Mouse (Mus musculus): ENCODE results near the gene Vmn2r75.
"Not testable (repeated sequence)": the region's sequence is repeated elsewhere in the genome, so short reads cannot be mapped to it uniquely, and the experiment has no call there.

The Vmn2r75 gene

DNA sequence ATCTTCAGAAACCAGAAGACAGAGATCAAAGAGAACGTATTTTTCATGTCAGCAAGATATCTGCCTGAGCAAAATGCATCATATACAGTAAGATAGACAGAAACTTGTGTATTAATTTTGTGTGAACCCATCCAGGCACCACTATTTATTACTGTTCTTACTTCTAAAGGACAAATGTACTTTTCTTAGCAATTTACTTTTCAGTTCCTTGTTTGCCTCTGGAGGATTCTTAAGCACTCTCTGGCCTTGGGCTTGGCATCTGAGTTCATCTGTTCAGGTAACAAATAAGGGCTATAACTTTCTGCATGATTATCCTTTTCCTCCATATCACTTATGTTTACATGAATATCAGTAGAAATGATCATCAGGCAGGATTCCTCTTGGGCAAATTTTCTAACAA lies at the start of gene Vmn2r75:
Gene Vmn2r75, minus strand, starts transcription at position 101 of the 400 bp plus-strand sequence.
- CTCF ChIA-PET, POLR2A ChIA-PET: not testable (repeated sequence)

DNA sequence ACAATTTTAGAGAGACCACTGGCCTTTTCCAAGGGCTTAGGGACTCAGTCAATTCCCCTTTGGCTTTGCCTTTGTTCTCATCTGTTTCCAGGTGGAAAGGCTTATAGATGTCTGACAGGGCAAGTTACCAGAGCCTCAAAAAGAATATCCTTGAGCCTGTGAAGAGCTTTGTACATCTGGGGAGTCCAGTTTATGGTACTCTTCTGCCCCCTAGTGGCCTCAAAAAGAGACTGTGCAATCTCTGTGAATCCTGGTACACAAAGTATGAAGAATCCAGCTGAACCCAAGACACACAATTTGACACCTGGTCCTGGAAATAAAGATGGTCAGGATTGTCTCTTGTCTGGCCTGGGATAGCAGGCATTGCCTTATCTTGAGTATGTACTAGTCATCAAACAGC lies 39.8 kb upstream of the Vmn2r75 start:
- ChIA-PET POLR2A (interaction anchor here in 1 of 4 experiments (0.6 kb wide), 1 partner anchor 313 kb away, joined by 6 read pairs; no protein-coding TSS in a partner anchor), CTCF (interaction anchor here in 3 of 4 experiments (0.5 to 1.1 kb wide), 6 partner anchors 213 to 1618 kb away, joined by 3 to 4 read pairs (median 4); no protein-coding TSS in a partner anchor)
